Mouse (Mus musculus): Measurements from ENCODE around the gene Gipc3. TPM values are rescaled to one million over a fixed set of nuclear protein-coding genes. Genes with fewer than 3 reads are reported as not detected.

Gipc3 gene
- total RNA-seq, 2 experiments from 2014 or later = 1.4 to 1.5 TPM

DNA sequence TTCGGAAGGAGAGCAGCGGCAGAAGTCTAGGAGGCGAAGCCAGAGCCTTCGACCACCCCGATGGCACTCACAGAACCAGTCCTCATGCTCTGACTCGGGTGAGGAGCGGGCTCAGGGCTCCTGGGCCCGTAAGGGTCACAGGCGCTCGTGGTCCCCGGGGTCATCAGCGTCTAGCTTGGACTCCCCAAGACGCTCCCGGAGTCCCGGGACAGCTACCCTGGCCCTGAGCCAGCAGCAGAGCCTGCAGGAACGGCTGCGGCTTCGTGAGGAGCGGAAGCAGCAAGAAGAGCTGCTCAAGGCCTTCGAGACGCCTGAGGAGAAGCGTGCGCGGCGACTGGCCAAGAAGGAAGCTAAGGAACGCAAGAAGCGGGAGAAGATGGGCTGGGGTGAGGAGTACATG is 20.6 kb downstream of the Gipc3 start:
- no peak for DNase-seq (ENCODE audit: low spot score in 2 of 2)

GRCm38 (mm10) chr10:81321436-81321835 is 21.6 kb downstream of the Gipc3 start:
- DNase-seq (ENCODE audit: low spot score in 2 of 2) = no peak

DNA sequence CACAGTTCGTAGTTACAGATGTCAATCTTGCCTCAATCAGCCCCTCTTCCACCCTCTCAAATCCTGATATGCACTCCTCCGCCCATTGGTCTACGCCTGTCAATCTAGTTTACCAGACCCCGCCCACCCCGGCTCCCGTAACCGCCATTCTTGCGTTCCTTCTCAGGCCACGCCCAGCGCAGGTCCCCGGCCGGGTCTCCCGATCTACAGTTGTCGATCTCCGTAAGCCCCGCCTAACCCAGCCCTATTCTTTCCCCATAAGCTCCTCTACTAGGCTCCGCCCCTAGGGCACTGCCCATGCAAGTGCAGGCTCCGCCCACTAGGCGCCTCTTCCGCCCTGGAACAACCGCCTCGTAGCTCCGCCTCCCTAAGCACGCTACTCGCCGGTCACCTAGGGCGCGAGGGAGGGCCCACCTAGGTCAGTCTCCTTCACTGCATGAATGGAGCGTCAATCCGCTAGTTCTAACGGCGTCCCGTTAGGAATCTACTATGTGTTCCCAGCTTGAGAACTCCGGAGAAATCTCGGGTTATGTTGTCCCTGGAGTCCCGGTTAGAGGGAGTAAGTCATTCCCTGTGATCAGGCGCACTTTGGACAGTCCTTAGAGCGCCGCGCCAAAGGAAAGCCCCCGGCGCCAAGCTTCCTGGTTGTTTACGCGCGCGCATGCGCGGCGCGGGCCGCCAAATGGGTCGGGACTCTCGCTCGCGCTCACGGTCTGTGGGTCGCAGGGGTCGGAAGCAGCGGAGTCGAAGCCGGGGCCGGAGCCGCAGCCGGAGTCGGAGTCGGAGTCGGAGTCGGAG is 22.3 kb downstream of the Gipc3 start, which contains the start of gene Cactin:
TSS of gene Cactin (plus strand) at position 554 of the 798 bp plus-strand sequence.
- DNase-seq (ENCODE audit: low spot score in 2 of 2) = peak; percentile 99 to 100

DNA sequence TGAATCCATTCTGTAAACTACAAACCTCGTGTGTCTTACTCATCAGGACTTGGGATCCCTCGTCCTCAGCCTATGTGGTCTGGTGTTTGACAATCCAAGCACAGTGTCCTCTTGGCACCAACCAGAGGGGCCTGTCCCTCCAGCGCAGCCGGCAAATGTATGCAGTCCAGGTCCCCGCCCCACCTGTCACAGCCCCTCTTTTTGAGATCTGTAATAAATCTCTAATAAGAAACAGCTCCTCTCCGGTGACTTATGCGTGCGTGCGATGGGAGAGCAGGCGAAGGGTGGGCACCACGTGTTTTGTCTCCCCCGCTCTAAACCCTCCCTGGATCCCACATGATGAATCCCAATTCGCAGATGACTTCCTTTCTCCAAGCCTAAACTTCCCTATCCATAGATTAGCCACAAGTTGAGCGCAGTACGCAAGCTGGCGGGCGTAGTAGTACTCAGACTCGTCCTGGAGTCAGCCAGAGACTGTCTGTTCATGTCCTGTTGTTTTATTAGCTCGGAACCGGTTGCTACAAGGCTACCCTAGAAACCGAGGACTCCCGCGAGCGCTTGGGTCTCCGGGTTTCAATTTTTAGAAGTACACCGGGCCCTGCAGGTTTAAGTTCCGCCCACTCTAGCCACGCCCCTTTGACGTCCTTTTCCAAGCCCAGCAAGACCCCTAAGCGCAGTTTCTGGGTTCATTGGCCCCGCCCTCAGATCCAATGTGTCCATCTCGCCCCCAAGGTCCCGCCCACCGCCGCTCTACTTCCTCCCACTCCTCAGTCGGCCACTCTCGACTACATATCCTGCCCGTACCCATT is 23.1 kb downstream of the Gipc3 start:
- DNase-seq (ENCODE audit: low spot score in 2 of 2) = no peak

DNA sequence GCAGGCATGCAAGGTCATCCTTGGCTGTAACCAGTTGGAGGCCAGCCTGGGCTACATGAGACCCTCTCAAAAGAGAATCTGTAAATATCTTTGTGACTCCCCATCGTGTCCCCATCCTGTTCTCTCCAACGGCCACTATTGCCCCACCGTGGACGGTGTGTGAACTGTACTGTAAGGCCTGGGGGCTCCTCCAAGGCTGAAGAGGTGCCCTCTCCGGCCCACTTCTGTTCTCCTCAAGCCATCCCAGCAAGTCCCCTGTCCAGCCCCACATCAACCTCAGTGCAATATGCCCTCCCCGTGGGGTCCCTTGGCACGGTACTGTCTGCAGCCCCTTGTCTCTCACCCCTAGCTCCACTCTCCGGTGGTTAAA is 23.8 kb downstream of the Gipc3 start:
- no peak for DNase-seq (ENCODE audit: low spot score in 2 of 2)

GRCm38 (mm10) chr10:81318589-81319329 is 24.3 kb downstream of the Gipc3 start:
- DNase-seq (ENCODE audit: low spot score in 2 of 2) = no peak

GRCm38 (mm10) chr10:81317273-81317672 is 25.8 kb downstream of the Gipc3 start:
- no peak for DNase-seq (ENCODE audit: low spot score in 2 of 2)

DNA sequence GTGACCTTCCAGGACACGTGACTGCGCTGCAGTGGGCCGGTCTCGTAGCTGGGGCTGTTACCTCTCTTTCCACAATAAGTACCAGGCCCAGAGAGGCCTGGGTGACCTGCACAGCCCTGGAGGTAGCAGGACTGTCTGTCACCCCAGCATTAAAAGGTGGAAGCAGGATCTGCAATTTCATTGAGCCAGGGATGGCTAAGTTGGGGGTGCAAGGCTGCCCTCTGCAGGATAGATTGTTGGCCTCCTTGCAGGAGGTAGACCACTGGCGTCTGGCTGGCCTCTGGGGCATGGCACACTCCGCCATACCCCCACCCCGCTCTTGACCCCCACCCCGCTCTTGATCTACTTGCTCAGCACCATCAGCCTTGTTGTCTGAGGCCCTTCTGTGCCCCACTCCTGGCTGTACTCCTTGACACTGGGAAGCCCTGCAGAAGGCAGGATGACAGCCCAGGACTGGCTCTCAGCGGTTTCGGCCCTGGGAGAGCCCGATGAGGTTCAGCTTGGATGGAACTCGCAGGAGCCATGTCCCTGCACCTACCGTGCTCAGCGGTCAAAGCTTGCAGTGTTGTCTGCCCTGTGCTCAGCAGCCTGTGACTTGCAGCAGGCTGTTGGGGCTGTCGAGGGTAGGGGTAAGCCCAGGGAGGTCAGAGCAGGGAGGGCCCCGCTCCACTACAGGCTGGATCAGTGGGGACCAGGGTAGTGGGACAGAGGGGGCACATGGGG is 26.6 kb downstream of the Gipc3 start:
- no peak for DNase-seq (ENCODE audit: low spot score in 2 of 2)

DNA sequence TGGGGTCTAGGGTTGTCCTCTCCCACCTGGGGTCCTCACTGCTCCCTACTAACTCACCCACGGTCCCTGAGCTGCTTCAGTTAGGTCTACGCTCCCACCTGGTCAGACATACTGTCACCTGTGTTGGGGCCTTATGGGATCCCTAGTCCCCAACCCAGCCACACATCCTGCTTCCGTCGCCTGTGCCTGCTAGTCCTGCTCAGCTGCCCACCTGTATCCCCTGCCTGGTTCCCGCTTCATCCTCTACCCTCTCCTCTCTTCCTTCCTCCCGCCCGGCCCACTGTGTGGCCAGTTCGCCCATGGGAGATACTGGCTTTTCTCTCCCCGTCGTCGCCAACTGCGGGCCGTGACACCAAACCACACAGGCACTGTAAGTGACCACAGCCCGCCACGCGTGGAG is 27.5 kb downstream of the Gipc3 start:
- DNase-seq (ENCODE audit: low spot score in 2 of 2) = no peak

DNA sequence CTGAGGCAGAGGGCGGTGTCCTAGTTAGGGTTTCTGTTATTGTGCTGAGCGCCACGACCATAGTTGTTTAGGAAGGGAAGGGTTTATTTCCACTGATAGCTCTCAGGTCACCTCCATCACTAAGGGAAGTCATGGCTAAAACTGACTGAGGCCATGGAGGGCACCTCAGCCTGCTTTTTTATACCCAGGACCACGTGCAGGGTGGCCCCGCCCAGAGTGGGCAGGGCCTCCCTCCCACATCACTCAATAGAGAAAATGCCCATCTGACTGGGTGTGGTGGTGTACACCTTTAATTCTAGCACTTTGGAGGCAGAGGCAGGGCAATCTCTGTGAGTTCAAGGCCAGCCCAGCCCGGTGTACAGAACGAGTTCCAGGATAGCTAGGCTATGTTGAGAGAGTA is 28.9 kb downstream of the Gipc3 start:
- no peak for DNase-seq (ENCODE audit: low spot score in 2 of 2)

DNA sequence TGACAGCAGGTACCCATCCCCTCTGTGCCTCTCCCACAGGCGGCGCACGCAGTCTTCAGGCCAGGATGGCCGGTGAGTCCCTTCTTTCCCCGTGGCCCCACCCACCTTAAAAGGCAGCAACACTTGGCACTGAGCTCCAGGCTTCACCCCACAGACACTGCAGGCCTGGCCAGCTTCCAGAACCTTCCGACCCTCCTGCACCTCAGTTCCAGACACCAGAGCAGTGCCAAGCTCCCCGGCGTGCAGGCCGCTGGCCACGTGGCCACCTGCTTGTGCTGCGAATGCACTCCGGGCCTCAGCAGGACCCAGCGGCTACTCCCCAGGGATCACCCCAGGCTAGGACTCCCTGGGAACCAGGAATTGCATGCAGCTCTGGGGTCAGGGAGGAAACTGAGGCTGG is 29.5 kb downstream of the Gipc3 start:
- no peak for DNase-seq (ENCODE audit: low spot score in 2 of 2)

DNA sequence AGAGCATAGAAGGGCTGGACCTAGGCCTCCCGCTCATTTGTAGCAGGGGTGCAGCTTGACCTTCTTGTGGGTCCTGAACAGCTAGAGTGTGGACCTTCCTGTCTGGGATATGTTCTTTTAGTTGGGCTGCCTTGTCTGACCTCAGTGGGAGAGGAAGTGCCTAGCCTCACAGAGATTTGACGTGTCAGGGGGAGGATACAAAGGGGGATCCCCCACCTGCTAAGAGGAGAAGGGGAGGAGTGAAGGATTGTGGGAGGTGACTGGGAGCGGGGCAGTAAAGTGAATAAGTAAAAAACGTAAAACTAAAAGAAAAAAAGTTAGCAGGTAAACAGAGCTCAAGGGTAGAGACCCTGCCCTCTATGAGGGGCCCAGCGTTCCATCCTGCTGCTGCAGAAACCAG is 33.5 kb downstream of the Gipc3 start:
- no peak for DNase-seq (ENCODE audit: low spot score in 2 of 2)

GRCm38 (mm10) chr10:81306837-81307682 is 36.0 kb downstream of the Gipc3 start:
- DNase-seq (ENCODE audit: low spot score in 2 of 2) = no peak

GRCm38 (mm10) chr10:81306173-81306668 is 36.8 kb downstream of the Gipc3 start:
- DNase-seq (ENCODE audit: low spot score in 2 of 2) = no peak

- DNase-seq (ENCODE audit: low spot score in 2 of 2) = no peak
These were observed 37.4 kb downstream of the Gipc3 start for GRCm38 (mm10) chr10:81305663-81306062.

GRCm38 (mm10) chr10:81304597-81305238 is 38.3 kb downstream of the Gipc3 start:
- no peak for DNase-seq (ENCODE audit: low spot score in 2 of 2)

- DNase-seq (ENCODE audit: low spot score in 2 of 2) = no peak
These were observed 39.3 kb downstream of the Gipc3 start for GRCm38 (mm10) chr10:81303761-81304160.

- DNase-seq (ENCODE audit: low spot score in 2 of 2) = no peak
These were observed 39.8 kb downstream of the Gipc3 start for GRCm38 (mm10) chr10:81303258-81303657.

DNA sequence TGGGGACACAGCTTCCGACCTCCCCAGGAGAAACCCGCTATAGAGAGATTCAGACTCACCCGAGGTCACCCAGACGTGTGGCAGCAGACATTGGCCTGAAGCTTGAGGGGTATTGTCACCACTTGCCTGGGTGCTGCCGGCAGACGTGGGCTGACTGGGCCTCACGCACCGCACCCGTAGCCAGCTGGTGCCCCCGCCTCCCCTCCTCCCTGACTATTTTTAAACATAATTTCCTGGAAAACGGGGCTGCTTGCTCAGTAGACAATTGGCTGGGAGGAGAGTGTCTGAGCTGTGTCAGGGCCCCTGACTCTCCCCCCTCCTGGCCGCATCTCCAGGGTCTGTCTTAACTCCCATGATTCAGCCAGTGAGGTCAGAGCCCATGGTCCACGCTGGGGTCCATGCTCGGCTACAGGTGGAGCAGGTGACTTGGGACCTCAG is 40.3 kb downstream of the Gipc3 start:
- DNase-seq (ENCODE audit: low spot score in 2 of 2) = no peak
